Mouse (Mus musculus) gastrocnemius, postnatal 10 days (tissue): ENCODE data around the gene Ube2t. TPM values are rescaled to one million over a fixed set of nuclear protein-coding genes. Genes with fewer than 3 reads are reported as not detected.

Experiments used
- DNase-seq: peaks from one replicate; pipeline ENCODE4 v3.0.0; 2021; ENCODE audit warnings: mixed read lengths
- total RNA-seq, 2 experiments: library from RNA; stranded (reverse); gene quantifications; 2 replicates each; pipeline ENCODE4 v1.2.3; 2021

The Ube2t gene
- total RNA-seq, 2 experiments from 2014 or later, result 7.2 to 8.8 TPM

- no peak for DNase-seq
These were observed 33.1 kb downstream of the Ube2t start for GRCm38 (mm10) chr1:134995437-134995836.

- DNase-seq, result peak; percentile 26
These were observed 33.6 kb downstream of the Ube2t start for GRCm38 (mm10) chr1:134995954-134996353.

GRCm38 (mm10) chr1:134996471-134996870 is 34.1 kb downstream of the Ube2t start:
- no peak for DNase-seq

GRCm38 (mm10) chr1:134997568-134997967 is 35.2 kb downstream of the Ube2t start:
- no peak for DNase-seq

GRCm38 (mm10) chr1:134998231-134998630 is 35.9 kb downstream of the Ube2t start:
- no peak for DNase-seq

- no peak for DNase-seq
These were observed 38.2 kb downstream of the Ube2t start for GRCm38 (mm10) chr1:135000527-135000926.

GRCm38 (mm10) chr1:135003346-135003745 is 41.0 kb downstream of the Ube2t start:
- no peak for DNase-seq

- no peak for DNase-seq
These were observed 43.3 kb downstream of the Ube2t start for GRCm38 (mm10) chr1:135005696-135006095.

- DNase-seq, result no peak
These were observed 47.5 kb downstream of the Ube2t start for GRCm38 (mm10) chr1:135009833-135010232.

- no peak for DNase-seq
These were observed 49.5 kb downstream of the Ube2t start for GRCm38 (mm10) chr1:135011912-135012311.

- no peak for DNase-seq
These were observed 50.1 kb downstream of the Ube2t start for GRCm38 (mm10) chr1:135012472-135012871.

- no peak for DNase-seq
These were observed 52.6 kb downstream of the Ube2t start for GRCm38 (mm10) chr1:135014921-135015445.

- no peak for DNase-seq
These were observed 54.7 kb downstream of the Ube2t start for GRCm38 (mm10) chr1:135016907-135017655.

GRCm38 (mm10) chr1:135017656-135018015 is 55.3 kb downstream of the Ube2t start:
- DNase-seq, result no peak

GRCm38 (mm10) chr1:135019087-135019774 is 56.9 kb downstream of the Ube2t start:
- no peak for DNase-seq

- no peak for DNase-seq
These were observed 57.4 kb downstream of the Ube2t start for GRCm38 (mm10) chr1:135019775-135020167.

GRCm38 (mm10) chr1:135020281-135020940 is 58.0 kb downstream of the Ube2t start:
- no peak for DNase-seq

GRCm38 (mm10) chr1:135020970-135021369 is 58.6 kb downstream of the Ube2t start:
- peak; percentile 33 for DNase-seq

- DNase-seq, result no peak
These were observed 59.6 kb downstream of the Ube2t start for GRCm38 (mm10) chr1:135021936-135022335.

GRCm38 (mm10) chr1:135023583-135023982 is 61.2 kb downstream of the Ube2t start:
- no peak for DNase-seq
